Mouse (Mus musculus): ENCODE measurements around the gene Gm5447.

- no peak for TF ChIP-seq CTCF (IDR thresholded peaks at IDR 0.05; ENCODE audit: insufficient read depth, low read length)
- TF ChIP-seq POLR2A (IDR thresholded peaks at IDR 0.05; ENCODE audit: borderline replicate concordance, extremely low read depth, low read depth, low read length): no peak
These were observed 49.7 kb upstream of the Gm5447 start for GRCm38 (mm10) chr13:30924269-30924668.
